Mouse (Mus musculus) myocyte (in vitro differentiated cells): ENCODE measurements at regions not wholly inside any gene's neighbourhood (a gene's known extent, or its start where the extent isn't known, plus 50 kb on each side); places are given as distances from the start of the nearest gene placed in this dataset.

Source experiments
- H3K27me3 ChIP-seq: one replicate; pipeline ENCODE4 v1.6.1; 2011; ENCODE audit not compliant: control insufficient read depth, insufficient read depth, insufficient read length
- H3K36me3 ChIP-seq: one replicate; pipeline ENCODE4 v1.6.1; 2011; ENCODE audit not compliant: control insufficient read depth, insufficient read depth
- H3K4me2 ChIP-seq: one replicate; pipeline ENCODE4 v1.6.1; 2011; ENCODE audit warnings: low read depth, control low read depth
- H3K4me3 ChIP-seq: one replicate; pipeline ENCODE4 v1.5.1; 2011; ENCODE audit warnings: mild to moderate bottlenecking, control low read depth, moderate library complexity
- H3K79me2 ChIP-seq: one replicate; pipeline ENCODE4 v1.6.1; 2011; ENCODE audit not compliant: control insufficient read depth, insufficient read depth
- H3ac ChIP-seq: one replicate; pipeline ENCODE4 v1.6.1; 2011; ENCODE audit not compliant: control insufficient read depth, insufficient read length
- CEBPB ChIP-seq: IDR thresholded peaks from 2 replicates; pipeline ENCODE4 v1.6.1; 2011; ENCODE audit warnings: mild to moderate bottlenecking, moderate library complexity; ENCODE audit not compliant: poor library complexity, insufficient read depth, severe bottlenecking
- E2F4 ChIP-seq: IDR thresholded peaks from one replicate; pipeline ENCODE4 v1.6.1; 2011; ENCODE audit warnings: mild to moderate bottlenecking, control low read depth, moderate library complexity; ENCODE audit not compliant: insufficient read depth
- MAX ChIP-seq: IDR thresholded peaks from one replicate; pipeline ENCODE4 v1.6.1; 2011; ENCODE audit warnings: low read depth, mild to moderate bottlenecking, control low read depth
- MYOD1 ChIP-seq, 3 experiments: IDR thresholded peaks; one replicate each; pipeline ENCODE4 v1.6.1; 2011; ENCODE audit warnings: control low read depth in 2 of 3, low read depth in 2 of 3, mild to moderate bottlenecking in 2 of 3, moderate library complexity in 1 of 3; ENCODE audit not compliant: insufficient read length in 2 of 3, control insufficient read depth in 1 of 3
- MYOG ChIP-seq, 3 experiments: IDR thresholded peaks; one replicate each; pipeline ENCODE4 v1.6.1; 2011; ENCODE audit warnings: control low read depth in 2 of 3, low read depth in 2 of 3, mild to moderate bottlenecking in 2 of 3; ENCODE audit not compliant: insufficient read length in 2 of 3, control insufficient read depth in 1 of 3, insufficient read depth in 1 of 3
- POLR2A ChIP-seq: IDR thresholded peaks from one replicate; pipeline ENCODE4 v1.6.1; 2011; ENCODE audit warnings: low read depth, mild to moderate bottlenecking, control low read depth, moderate library complexity; ENCODE audit not compliant: insufficient read length
- POLR2AphosphoS2 ChIP-seq: IDR thresholded peaks from one replicate; pipeline ENCODE4 v1.6.1; 2011; ENCODE audit warnings: low read depth, control low read depth; ENCODE audit not compliant: insufficient read length
- REST ChIP-seq: IDR thresholded peaks from one replicate; pipeline ENCODE4 v1.6.1; 2011; ENCODE audit warnings: mild to moderate bottlenecking, control low read depth, moderate library complexity; ENCODE audit not compliant: insufficient read depth, insufficient read length
- SRF ChIP-seq: IDR thresholded peaks from one replicate; pipeline ENCODE4 v1.6.1; 2011; ENCODE audit warnings: low read depth; ENCODE audit not compliant: control insufficient read depth, insufficient read length
- TCF12 ChIP-seq: IDR thresholded peaks from one replicate; pipeline ENCODE4 v1.6.1; 2011; ENCODE audit warnings: mild to moderate bottlenecking, control low read depth; ENCODE audit not compliant: poor library complexity, insufficient read depth, severe bottlenecking
- TCF3 ChIP-seq: IDR thresholded peaks from one replicate; pipeline ENCODE4 v1.6.1; 2011; ENCODE audit warnings: low read depth, control low read depth; ENCODE audit not compliant: insufficient read length
- USF1 ChIP-seq: IDR thresholded peaks from one replicate; pipeline ENCODE4 v1.6.1; 2011; ENCODE audit warnings: low read depth, mild to moderate bottlenecking, control low read depth, moderate library complexity

GRCm38 (mm10) chr9:104496220-104496619, 50.9 kb upstream of the Cpne4 start:
- TF ChIP-seq CEBPB, result no peak
- no peak for TF ChIP-seq MYOG (IDR thresholded peaks at IDR 0.05; ENCODE audit: control insufficient read depth in 1 of 3, insufficient read depth in 1 of 3, insufficient read length in 2 of 3, low read depth in 2 of 3)
- no peak for TF ChIP-seq MYOD1 (IDR thresholded peaks at IDR 0.05; ENCODE audit: control insufficient read depth in 1 of 3, insufficient read length in 2 of 3, low read depth in 2 of 3)
- no peak for TF ChIP-seq REST
- TF ChIP-seq TCF12, result no peak
- no peak for TF ChIP-seq SRF
- no peak for TF ChIP-seq USF1
- TF ChIP-seq MAX, result no peak
- TF ChIP-seq POLR2AphosphoS2, result no peak
- no peak for TF ChIP-seq TCF3
- TF ChIP-seq E2F4, result no peak
- no peak for TF ChIP-seq POLR2A
- Histone ChIP-seq H3K36me3 (no peaks in the 10 kb centered on the region), H3K4me3 (no peak overlapping the region), H3K4me2 (no peak overlapping the region), H3K27me3 (no peaks in the 10 kb centered on the region), H3K79me2 (no peaks in the 10 kb centered on the region), H3ac (no peak overlapping the region)

- TF ChIP-seq SRF, result no peak
- no peak overlapping the region for H3K4me2 ChIP-seq
- no peak overlapping the region for H3ac ChIP-seq
- H3K36me3 ChIP-seq, result no peaks in the 10 kb centered on the region
- no peaks in the 10 kb centered on the region for H3K79me2 ChIP-seq
- H3K4me3 ChIP-seq, result no peak overlapping the region
- H3K27me3 ChIP-seq, result no peaks in the 10 kb centered on the region
These were observed 56.4 kb upstream of the Cpne4 start for GRCm38 (mm10) chr9:104490696-104491095.

- no peaks in the 10 kb centered on the region for H3K36me3 ChIP-seq
- no peak overlapping the region for H3K4me3 ChIP-seq
- H3K27me3 ChIP-seq, result no peaks in the 10 kb centered on the region
- H3K4me2 ChIP-seq, result no peak overlapping the region
- TF ChIP-seq TCF12, result no peak
- no peak for TF ChIP-seq POLR2A
- TF ChIP-seq E2F4, result no peak
- TF ChIP-seq SRF, result no peak
- H3ac ChIP-seq, result no peak overlapping the region
- no peaks in the 10 kb centered on the region for H3K79me2 ChIP-seq
These were observed 57.7 kb upstream of the Cpne4 start for GRCm38 (mm10) chr9:104489383-104489782.

GRCm38 (mm10) chr9:104482440-104482839, 64.6 kb upstream of the Cpne4 start:
- Histone ChIP-seq H3K36me3 (no peaks in the 10 kb centered on the region), H3K79me2 (no peaks in the 10 kb centered on the region), H3K27me3 (no peaks in the 10 kb centered on the region), H3K4me2 (no peak overlapping the region), H3K4me3 (no peak overlapping the region), H3ac (no peak overlapping the region)
- TF ChIP-seq REST, result no peak
- no peak for TF ChIP-seq CEBPB
- no peak for TF ChIP-seq SRF
- TF ChIP-seq E2F4, result no peak
- no peak for TF ChIP-seq MAX
- no peak for TF ChIP-seq POLR2A
- TF ChIP-seq USF1, result no peak
- TF ChIP-seq TCF12, result no peak
- TF ChIP-seq MYOG (IDR thresholded peaks at IDR 0.05; ENCODE audit: control insufficient read depth in 1 of 3, insufficient read depth in 1 of 3, insufficient read length in 2 of 3, low read depth in 2 of 3), result no peak
- no peak for TF ChIP-seq MYOD1 (IDR thresholded peaks at IDR 0.05; ENCODE audit: control insufficient read depth in 1 of 3, insufficient read length in 2 of 3, low read depth in 2 of 3)
- TF ChIP-seq POLR2AphosphoS2, result no peak

GRCm38 (mm10) chr9:104480683-104481082, 66.4 kb upstream of the Cpne4 start:
- Histone ChIP-seq H3K79me2 (no peaks in the 10 kb centered on the region), H3K4me3 (no peak overlapping the region), H3K4me2 (no peak overlapping the region), H3K36me3 (no peaks in the 10 kb centered on the region), H3ac (no peak overlapping the region), H3K27me3 (no peaks in the 10 kb centered on the region)
- TF ChIP-seq TCF3 (no peak), TCF12 (no peak), SRF (no peak), E2F4 (no peak)

GRCm38 (mm10) chr9:104474831-104475230, 72.3 kb upstream of the Cpne4 start:
- Histone ChIP-seq H3K79me2 (no peaks in the 10 kb centered on the region), H3K4me2 (no peak overlapping the region), H3ac (no peak overlapping the region), H3K27me3 (no peaks in the 10 kb centered on the region), H3K4me3 (no peak overlapping the region), H3K36me3 (no peaks in the 10 kb centered on the region)
- TF ChIP-seq E2F4 (no peak), MYOD1 (IDR thresholded peaks at IDR 0.05; ENCODE audit: control insufficient read depth in 1 of 3, insufficient read length in 2 of 3, low read depth in 2 of 3) (no peak), TCF12 (no peak), POLR2A (no peak), TCF3 (no peak), SRF (no peak), USF1 (no peak), MYOG (IDR thresholded peaks at IDR 0.05; ENCODE audit: control insufficient read depth in 1 of 3, insufficient read depth in 1 of 3, insufficient read length in 2 of 3, low read depth in 2 of 3) (no peak), REST (no peak)
